Mouse (Mus musculus) MEL-GATA-1-ER (cell line): ENCODE results near the gene Cdk15.

ENCODE experiments used
- DNase-seq: peaks from one replicate; pipeline ENCODE4 v3.0.0-alpha.2; 2012; ENCODE audit warnings: low read depth; ENCODE audit errors: extremely low read depth

Gene Cdk15

GRCm38 (mm10) chr1:59321880-59322836 is 65.5 kb downstream of the Cdk15 start:
- no peak for DNase-seq

- DNase-seq, result no peak
Measured at GRCm38 (mm10) chr1:59326854-59327395, 70.2 kb downstream of the Cdk15 start.

DNA sequence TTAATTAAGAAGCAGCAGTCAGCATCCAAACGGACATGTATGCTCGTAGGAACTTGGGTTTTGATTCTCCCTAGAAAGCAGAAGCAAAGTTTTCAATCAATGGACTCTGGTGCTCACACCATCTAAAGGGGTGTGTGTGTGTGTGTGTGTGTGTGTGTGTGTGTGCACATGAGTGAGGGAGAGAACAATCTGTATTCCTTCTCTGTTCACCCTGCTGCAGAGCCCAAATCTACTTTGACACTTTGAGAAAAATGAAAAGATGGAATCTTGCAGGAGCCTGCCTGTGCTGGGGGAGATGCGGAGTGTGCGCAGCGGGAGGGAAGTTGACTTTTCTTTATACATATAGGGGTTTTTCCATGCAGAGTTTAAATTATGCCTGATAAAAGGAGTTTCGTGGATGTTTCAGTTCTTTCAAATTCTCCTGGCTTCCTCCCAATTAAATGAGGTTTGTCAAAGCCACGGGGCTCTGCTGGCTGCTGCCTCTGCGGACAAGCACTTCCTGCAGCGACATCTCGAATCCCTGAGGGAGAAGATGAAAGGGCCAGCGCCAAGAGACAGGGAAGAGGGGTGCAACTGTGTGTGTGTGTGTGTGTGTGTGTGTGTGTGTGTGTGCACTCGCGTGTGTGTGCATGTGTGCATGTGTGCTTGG is 76.2 kb downstream of the Cdk15 start:
- no peak for DNase-seq

DNA sequence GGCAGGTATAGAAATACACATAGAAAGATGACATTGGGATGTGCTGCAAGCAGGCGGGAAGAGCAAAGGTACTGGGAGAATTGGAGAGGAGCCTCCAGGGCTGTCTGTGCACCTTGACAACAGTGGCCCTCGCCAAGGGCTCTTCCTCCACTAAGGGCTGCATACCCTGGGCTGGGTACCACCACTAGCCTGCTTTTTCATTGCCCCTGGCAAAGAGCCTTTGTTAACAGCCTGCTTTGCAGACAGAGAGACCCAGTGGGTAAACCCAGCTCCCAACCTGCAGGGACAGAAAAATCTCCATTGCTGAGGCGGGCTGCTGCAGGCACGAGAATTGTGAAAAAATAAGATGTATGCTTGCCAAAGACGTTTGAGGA is 76.7 kb downstream of the Cdk15 start:
- no peak for DNase-seq

GRCm38 (mm10) chr1:59333860-59334561 is 77.3 kb downstream of the Cdk15 start:
- DNase-seq, result no peak

DNA sequence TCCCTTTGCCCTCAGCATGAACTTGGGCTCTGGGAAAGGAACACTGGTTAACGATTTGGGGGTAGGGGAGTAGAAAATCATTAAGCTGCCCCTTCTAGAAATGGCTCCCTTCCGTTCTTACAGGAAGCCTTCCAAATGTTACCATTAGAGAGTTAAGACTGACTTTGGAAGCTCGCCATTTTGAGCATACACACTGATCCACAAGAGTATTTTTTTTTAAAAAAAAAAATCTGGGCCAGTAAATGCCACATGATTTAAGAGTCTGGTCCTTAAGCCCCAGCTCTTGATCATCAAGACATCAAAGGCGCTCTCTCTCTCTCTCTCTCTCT is 77.8 kb downstream of the Cdk15 start:
- no peak for DNase-seq

DNA sequence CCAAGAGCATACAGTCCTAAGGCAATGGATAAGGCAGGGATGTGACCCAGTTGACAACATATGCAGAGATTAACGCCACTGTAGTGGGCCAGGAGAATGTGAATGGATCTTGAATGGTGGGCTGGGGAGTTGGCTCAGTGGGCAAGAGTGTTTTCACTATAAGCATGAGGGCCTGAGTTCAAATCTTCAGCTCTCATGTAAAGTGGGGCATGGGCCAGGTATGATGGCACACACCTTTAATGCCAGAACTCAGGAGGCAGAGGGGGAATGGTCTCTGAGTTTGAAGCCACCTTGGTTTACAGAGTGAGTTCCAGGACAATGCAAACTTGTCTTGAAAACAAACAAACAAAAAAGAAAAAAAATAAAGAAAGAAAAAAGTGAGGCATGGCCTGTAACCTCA is 79.5 kb downstream of the Cdk15 start:
- DNase-seq, result no peak

- DNase-seq, result no peak
Measured at GRCm38 (mm10) chr1:59340814-59341588, 84.3 kb downstream of the Cdk15 start.

GRCm38 (mm10) chr1:59341697-59342096 is 85.0 kb downstream of the Cdk15 start:
- no peak for DNase-seq

DNA sequence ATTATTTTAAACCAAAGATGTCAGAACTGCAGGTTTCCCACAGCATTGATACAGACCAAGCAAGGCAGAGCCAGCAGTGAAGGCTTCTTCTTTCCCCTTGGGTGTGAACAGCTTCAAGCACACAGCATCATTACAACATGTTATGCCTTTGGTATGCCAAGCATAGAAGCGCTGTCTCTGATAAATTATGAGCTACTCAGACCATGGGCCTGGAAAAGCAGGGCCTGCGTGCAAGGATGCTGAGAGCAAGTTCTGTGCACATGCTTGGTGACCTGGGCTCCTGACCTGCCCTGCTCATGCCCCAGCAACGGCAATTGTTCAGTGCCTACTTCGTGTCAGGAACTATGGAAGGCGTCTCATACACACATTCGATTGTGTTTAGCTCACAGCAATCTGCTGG is 85.4 kb downstream of the Cdk15 start:
- DNase-seq, result no peak

GRCm38 (mm10) chr1:59352706-59353105 is 96.0 kb downstream of the Cdk15 start:
- no peak for DNase-seq

DNA sequence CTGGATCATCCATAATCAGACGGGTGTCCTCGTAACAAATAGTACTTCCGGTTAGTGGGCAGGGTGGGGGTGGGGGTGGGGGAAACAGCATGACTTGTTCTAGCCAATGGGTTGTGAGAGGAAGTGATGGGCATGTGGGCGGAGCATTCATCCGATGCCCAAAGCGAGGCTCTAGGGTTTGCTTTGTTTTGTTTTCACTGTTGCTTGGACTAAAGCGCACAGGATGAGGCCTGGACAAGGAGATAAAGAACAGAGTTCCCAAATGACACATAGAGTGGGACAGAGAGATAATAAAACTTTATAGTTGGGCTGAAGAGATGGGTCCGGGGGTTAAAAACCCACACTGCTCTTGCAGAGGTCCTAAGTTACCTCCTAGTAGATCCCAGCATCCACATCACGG is 98.7 kb downstream of the Cdk15 start:
- peak; percentile 80 for DNase-seq

DNA sequence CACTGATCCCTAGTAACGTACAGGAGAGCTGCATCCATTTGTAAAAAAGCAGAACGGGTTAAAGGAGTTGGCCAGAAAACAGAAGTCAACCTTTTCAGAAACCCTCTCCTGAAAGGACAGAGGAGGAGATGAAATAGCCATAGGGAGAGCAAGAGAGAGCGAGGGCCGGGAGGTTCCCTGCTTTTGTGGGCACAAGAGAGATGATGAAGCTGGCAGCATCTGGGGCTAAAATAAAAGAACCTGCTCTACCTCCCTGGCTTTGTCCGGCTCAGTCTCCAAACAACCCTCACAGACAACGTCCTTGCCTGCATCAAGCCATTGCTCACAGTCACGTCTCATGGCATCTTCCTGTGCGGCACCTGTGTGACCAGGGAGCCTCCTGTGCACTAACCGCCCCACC is 102.4 kb downstream of the Cdk15 start:
- no peak for DNase-seq

GRCm38 (mm10) chr1:59360834-59361233 is 104.1 kb downstream of the Cdk15 start:
- no peak for DNase-seq

GRCm38 (mm10) chr1:59361460-59361859 is 104.8 kb downstream of the Cdk15 start:
- DNase-seq, result no peak

- no peak for DNase-seq
Measured at GRCm38 (mm10) chr1:59361966-59362365, 105.3 kb downstream of the Cdk15 start.

- DNase-seq, result no peak
Measured at GRCm38 (mm10) chr1:59364463-59365040, 107.8 kb downstream of the Cdk15 start.

- DNase-seq, result peak; percentile 50
Measured at GRCm38 (mm10) chr1:59367928-59368648, 111.4 kb downstream of the Cdk15 start.

DNA sequence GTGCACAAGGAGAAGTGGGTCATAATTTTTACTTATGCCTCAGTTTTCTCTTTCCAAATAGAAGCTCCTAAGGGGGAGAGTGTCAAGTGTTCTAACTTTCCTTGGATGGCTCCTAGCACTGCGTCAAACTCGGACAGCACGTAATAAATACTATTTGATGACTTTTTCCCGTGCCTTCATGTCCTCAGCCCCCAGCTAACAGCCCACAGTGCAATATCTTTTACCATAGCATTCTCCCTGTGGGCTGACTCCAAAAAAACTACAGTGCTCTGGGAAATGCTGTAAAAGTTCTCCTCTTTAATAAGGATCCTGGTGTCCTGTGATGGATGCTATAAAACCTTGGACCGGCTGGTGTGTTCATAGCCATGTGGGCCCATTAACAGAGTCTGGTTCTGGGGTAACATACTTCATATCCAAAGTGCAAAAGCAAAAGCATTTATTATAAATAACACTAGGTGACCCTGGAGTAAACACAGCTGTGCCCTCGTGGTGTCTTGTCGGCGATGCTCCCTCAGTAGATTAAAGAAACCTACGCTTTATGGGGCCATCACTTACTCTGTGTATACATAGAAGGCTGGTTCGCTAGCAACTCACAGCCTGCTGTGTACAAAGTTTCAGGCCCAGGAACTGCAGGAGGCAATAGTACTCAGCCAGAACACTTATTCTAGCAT is 112.1 kb downstream of the Cdk15 start:
- DNase-seq, result no peak

DNA sequence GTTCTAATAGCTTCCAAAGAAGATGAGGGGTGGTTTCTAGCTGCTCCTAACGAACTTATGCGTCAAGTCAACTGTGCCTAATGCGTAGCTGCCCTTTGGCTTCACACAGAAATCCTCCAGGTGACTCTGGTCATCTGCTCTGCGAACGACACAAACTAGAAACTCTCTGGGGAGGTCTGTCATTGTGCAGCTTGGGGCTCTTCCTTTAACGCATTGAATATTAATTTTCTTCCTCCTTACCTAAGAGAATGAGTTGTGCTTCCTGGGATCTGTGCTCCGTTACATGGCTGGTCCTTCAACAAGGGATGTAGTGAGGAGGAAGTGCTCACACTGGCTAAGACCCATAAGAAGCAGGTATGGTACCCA is 112.6 kb downstream of the Cdk15 start:
- DNase-seq, result no peak
